Mouse (Mus musculus): ENCODE results near the gene Arsg.

The Arsg gene

GRCm38 (mm10) chr11:109590012-109590411 lies 116.8 kb downstream of the Arsg start:
- DNase-seq: no peak

GRCm38 (mm10) chr11:109591511-109591910 lies 118.3 kb downstream of the Arsg start:
- DNase-seq: no peak

GRCm38 (mm10) chr11:109593200-109593981 lies 120.2 kb downstream of the Arsg start:
- DNase-seq: no peak

- no peak for DNase-seq
These were observed 121.6 kb downstream of the Arsg start for GRCm38 (mm10) chr11:109594761-109595160.

- DNase-seq: no peak
These were observed 125.8 kb downstream of the Arsg start for GRCm38 (mm10) chr11:109598778-109599570.

GRCm38 (mm10) chr11:109607600-109607999 lies 134.4 kb downstream of the Arsg start:
- no peak for DNase-seq

- no peak for DNase-seq
These were observed 135.9 kb downstream of the Arsg start for GRCm38 (mm10) chr11:109608976-109609625.

GRCm38 (mm10) chr11:109610046-109610794 lies 137.0 kb downstream of the Arsg start:
- no peak for DNase-seq

GRCm38 (mm10) chr11:109610795-109611302 lies 137.7 kb downstream of the Arsg start:
- no peak for DNase-seq

- peak; percentile 98 for DNase-seq
These were observed 138.4 kb downstream of the Arsg start, which contains the start of gene Wipi1 for GRCm38 (mm10) chr11:109611303-109612149. Wipi1 (minus strand) TSS chr11:109611967.

- DNase-seq: no peak
These were observed 139.8 kb downstream of the Arsg start for GRCm38 (mm10) chr11:109612871-109613529.

- no peak for DNase-seq
These were observed 142.1 kb downstream of the Arsg start for GRCm38 (mm10) chr11:109615286-109615685.

GRCm38 (mm10) chr11:109616352-109616751 lies 143.2 kb downstream of the Arsg start:
- DNase-seq: no peak

- DNase-seq: no peak
These were observed 143.6 kb downstream of the Arsg start for GRCm38 (mm10) chr11:109616766-109617165.

GRCm38 (mm10) chr11:109619055-109619454 lies 145.9 kb downstream of the Arsg start:
- DNase-seq: peak; percentile 40

- DNase-seq: no peak
These were observed 147.2 kb downstream of the Arsg start for GRCm38 (mm10) chr11:109620356-109620755.

GRCm38 (mm10) chr11:109621183-109621582 lies 148.0 kb downstream of the Arsg start:
- DNase-seq: peak; percentile 42

GRCm38 (mm10) chr11:109622518-109623037 lies 149.4 kb downstream of the Arsg start:
- DNase-seq: no peak

Data from cerebellum, adult 11 months (tissue).